18 mouse cellular contexts compared by ENCODE assay signal in the genomic region with DNA sequence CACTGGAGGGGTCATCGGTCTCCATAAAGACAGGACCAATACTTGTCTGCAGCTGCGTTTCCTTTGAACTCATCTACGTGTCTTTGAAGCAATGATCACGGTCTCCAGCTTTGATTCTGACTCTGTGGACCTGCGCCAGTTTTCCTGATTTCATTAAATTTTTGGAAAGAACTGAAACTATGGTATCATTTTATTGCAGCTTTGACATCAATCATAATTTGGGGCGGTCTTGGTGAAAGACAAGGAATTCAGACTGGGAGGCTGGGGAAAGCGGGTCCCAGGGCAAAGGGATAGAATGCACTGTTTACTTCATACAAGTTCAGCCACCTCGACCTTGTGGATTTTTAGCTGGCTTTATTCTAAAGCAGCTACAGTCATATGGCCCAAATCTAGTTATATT.
DNase-seq lines count a peak whose midpoint lies in the region; ATAC-seq and TF ChIP-seq lines count a peak whose summit lies in the region.
"Had no signal": no experiment of that assay in that cellular context is flagged by ENCODE, and none has a peak within 500 bp of the region (broad histone marks: within the 10 kb centered on the region; RNA-seq: fewer than 3 reads in every experiment).

No protein-coding gene starts in this region.

- H3K9me3 ChIP-seq in embryonic facial prominence, embryonic 15.5 days (replicated peaks), result no peaks in the 10 kb centered on the region
- H3K9me3 ChIP-seq: liver, embryonic 13.5 days had no signal

- intact Hi-C loops in gastrocnemius, adult 2 months (cut with DNase I), result no loop called here

- 57% methylated on average over 8 of the region's 8 CpGs for WGBS in embryonic facial prominence, embryonic 15.5 days

- peaks cover 10% of the 10 kb centered on the region for H3K4me1 ChIP-seq in embryonic facial prominence, embryonic 15.5 days

- no peak overlapping the region for H3K4me2 ChIP-seq in embryonic facial prominence, embryonic 15.5 days (replicated peaks)
- H3K4me2 ChIP-seq: liver, embryonic 13.5 days had no signal

- peak overlapping the region; percentile 53; the same call in 1 of the 2 replicates for H3K27ac ChIP-seq in gastrocnemius, adult 2 months
- 0 out of 2 replicates have a peak overlapping the region, but pooled peaks have one; percentile 17 for H3K27ac ChIP-seq in embryonic facial prominence, embryonic 15.5 days (replicated peaks)
- H3K27ac ChIP-seq: hindbrain, postnatal 0 days had no signal

- no peak overlapping the region for H3K4me3 ChIP-seq in gastrocnemius, adult 2 months
- H3K4me3 ChIP-seq in embryonic facial prominence, embryonic 15.5 days (replicated peaks), result no peak overlapping the region
- H3K4me3 ChIP-seq: liver, embryonic 13.5 days had no signal

- H3K9ac ChIP-seq in embryonic facial prominence, embryonic 15.5 days, result no peak overlapping the region
- H3K9ac ChIP-seq: liver, embryonic 13.5 days had no signal

- ATAC-seq in embryonic facial prominence, embryonic 15.5 days (ENCODE audit: insufficient number of reproducible peaks, low FRiP score, low TSS enrichment, low read depth), result no peak
- ATAC-seq: forebrain, embryonic 16.5 days; hindbrain, postnatal 0 days had no signal

- DNase-seq in gastrocnemius, adult 2 months, result no peak
- DNase-seq in gastrocnemius, adult 18-20 months (ENCODE audit: low spot score), result no peak
- DNase-seq in kidney, adult 9 months, result peak; percentile 33
- no peak for DNase-seq in kidney, adult 11 months
- DNase-seq in lung, postnatal 14 days, result peak; percentile 34
- DNase-seq in c-Kit-positive CD71-positive TER-119-positive erythroid progenitor cells, embryonic 14.5 days (ENCODE audit: low spot score), result no peak
- DNase-seq in frontal cortex, adult 2 months (ENCODE audit: extremely low spot score in 1 of 2, low spot score in 1 of 2), result no peak
- DNase-seq: adrenal gland, postnatal 14 days; cerebellum, postnatal 10 days; heart, postnatal 36 days; layer of hippocampus, postnatal 36 days; left cerebral cortex, postnatal 4 days; liver, embryonic 13.5 days; thymus, postnatal 14 days had no signal

- H3K27me3 ChIP-seq in embryonic facial prominence, embryonic 15.5 days, result no peaks in the 10 kb centered on the region
- H3K27me3 ChIP-seq: CH12.LX; liver, embryonic 13.5 days had no signal

- TF ChIP-seq CTCF in gastrocnemius, adult 2 months (IDR thresholded peaks at IDR 0.05), result no peak

- H3K36me3 ChIP-seq in embryonic facial prominence, embryonic 15.5 days, result no peaks in the 10 kb centered on the region

Comparison
In these comparisons a context has a peak if more than half of its experiments do, and no peak if none do; other contexts are left out.
1. DNase-seq: peak in kidney, adult 9 months (single experiment) and lung, postnatal 14 days (single experiment); none in gastrocnemius, adult 2 months (single experiment), gastrocnemius, adult 18-20 months (single experiment), kidney, adult 11 months (single experiment), c-Kit-positive CD71-positive TER-119-positive erythroid progenitor cells, embryonic 14.5 days (single experiment) and frontal cortex, adult 2 months (0 of 2).